Mouse (Mus musculus) cerebellum, adult 8-10 months (tissue): Measurements from ENCODE around the gene Npc2.

Experiments used
- DNase-seq: peaks from one replicate; pipeline ENCODE4 v3.0.0; 2022

Gene Npc2

GRCm38 (mm10) chr12:84726391-84726790, 46.6 kb downstream of the Npc2 start:
- DNase-seq, result no peak

GRCm38 (mm10) chr12:84718462-84719244, 54.3 kb downstream of the Npc2 start:
- no peak for DNase-seq

GRCm38 (mm10) chr12:84714578-84714977, 58.4 kb downstream of the Npc2 start:
- DNase-seq, result no peak

DNA sequence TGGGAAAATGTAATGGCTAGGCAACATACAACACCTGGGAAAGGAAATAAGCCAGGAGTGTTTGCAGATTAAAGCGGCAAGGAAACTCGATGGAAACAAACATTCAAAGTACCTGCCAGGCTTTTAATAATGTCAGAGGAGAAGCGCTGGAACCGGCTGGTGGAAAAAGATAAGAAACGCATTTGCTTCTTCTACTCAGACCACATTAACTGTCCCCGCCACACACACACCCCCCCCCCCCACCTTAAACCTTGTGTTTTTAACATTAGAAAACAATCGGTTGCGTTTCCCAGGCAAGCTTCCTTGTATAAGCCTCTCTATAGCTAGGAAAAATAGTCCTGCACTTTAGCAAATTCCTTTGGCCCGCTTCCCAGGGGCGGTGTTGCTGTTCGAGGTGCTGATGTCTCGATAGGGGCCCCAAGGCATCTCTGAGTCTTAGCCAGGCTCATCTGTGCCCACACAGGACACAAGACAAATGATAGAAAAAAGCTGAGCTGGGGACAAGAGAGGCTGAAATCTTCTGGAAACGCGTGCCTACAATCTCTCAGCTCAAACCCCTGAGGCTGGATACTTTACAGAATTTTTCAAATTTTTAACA, 63.0 kb downstream of the Npc2 start:
- no peak for DNase-seq

DNA sequence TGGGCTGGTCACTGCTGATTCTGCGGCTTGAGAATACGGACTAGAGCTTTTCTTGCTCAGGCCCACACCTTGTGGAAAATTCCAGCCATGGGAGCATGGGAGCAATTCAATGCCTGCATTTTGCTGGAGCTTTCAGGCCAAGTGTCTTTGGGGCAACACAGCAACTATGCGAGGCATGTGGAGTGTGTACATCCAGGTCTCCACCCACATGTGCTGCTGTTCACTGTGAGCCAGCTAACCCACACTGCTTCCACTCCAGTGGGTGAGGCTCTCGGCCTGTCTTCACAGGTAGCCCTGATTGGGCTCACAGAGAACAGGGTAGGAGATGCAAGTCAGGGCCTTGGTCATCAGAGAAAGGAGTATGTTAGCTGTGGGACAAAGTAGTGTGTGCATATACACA, 65.1 kb downstream of the Npc2 start:
- DNase-seq, result no peak

DNA sequence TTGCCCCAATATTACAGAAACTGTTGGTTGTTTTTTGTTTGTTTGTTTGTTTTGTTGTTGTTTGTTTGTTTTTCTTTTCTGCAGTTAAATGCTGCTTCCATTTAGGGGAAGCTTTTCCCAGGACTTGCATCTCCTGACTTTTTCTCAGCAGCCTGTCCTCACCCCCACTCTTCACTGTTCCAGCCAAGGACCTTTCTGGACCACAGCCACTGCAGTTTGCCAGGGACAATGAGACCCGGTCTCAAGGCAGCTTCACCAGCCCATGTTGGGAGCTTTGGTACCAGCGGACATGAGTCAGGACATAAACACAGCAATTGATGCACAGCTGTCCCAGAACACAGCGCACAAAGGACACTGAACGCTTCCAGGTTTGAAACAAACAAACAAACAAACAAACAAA, 66.1 kb downstream of the Npc2 start:
- DNase-seq, result no peak
